Mouse (Mus musculus) neural tube, embryonic 12.5 days (tissue): ENCODE measurements around the gene Nodal. TPM values are rescaled to one million over a fixed set of nuclear protein-coding genes. Genes with fewer than 3 reads are reported as not detected.
"Not testable (repeated sequence)": the region's sequence is repeated elsewhere in the genome, so short reads cannot be mapped to it uniquely, and the experiment has no call there.

ENCODE experiments used
- ATAC-seq: fragments of 200-750 bp; cut with Nextera tagmentation; 2 replicates; pipeline ENCODE4 v1.8.0; 2017; ENCODE audit warnings: low read depth, mild to moderate bottlenecking, moderate TSS enrichment, moderate library complexity; ENCODE audit not compliant: low FRiP score
- H3K27ac ChIP-seq: fragments of 300-500 bp; sonication (generic); 2 replicates; pipeline ENCODE4 v1.5.1; 2016
- H3K27me3 ChIP-seq: fragments of 300-500 bp; sonication (generic); replicated peaks from 2 replicates; pipeline ENCODE4 v1.6.1; 2016; ENCODE audit warnings: mild to moderate bottlenecking
- H3K36me3 ChIP-seq: fragments of 300-500 bp; sonication (generic); 2 replicates; pipeline ENCODE4 v1.6.1; 2016; ENCODE audit warnings: mild to moderate bottlenecking
- H3K4me1 ChIP-seq: fragments of 300-500 bp; sonication (generic); 2 replicates; pipeline ENCODE4 v1.6.1; 2016
- H3K4me2 ChIP-seq: fragments of 300-500 bp; sonication (generic); replicated peaks from 2 replicates; pipeline ENCODE4 v1.6.1; 2016; ENCODE audit warnings: mild to moderate bottlenecking
- H3K4me3 ChIP-seq: fragments of 300-500 bp; sonication (generic); 2 replicates; pipeline ENCODE4 v1.5.1; 2016
- H3K9ac ChIP-seq: fragments of 300-500 bp; sonication (generic); 2 replicates; pipeline ENCODE4 v1.6.1; 2016; ENCODE audit warnings: mild to moderate bottlenecking
- H3K9me3 ChIP-seq: fragments of 300-500 bp; sonication (generic); 2 replicates; pipeline ENCODE4 v1.6.1; 2016; ENCODE audit warnings: mild to moderate bottlenecking
- WGBS: fragments of 180-500 bp; shearing (Covaris S2); methylation state at CpG from one replicate; pipeline ENCODE4 v1.1.7; 2016; 5-methylcytosine and 5-hydroxymethylcytosine counted together
- polyA plus RNA-seq: library from polyadenylated mRNA; unstranded; fragments of >200 nt; fragmentation: Nextera tagmentation; extraction: Ambion mirVana; gene quantifications from 2 replicates; pipeline ENCODE4 v1.2.1, GENCODE M21; 2016

The Nodal gene
- polyA plus RNA-seq, 1 experiment from 2014 or later, result not detected

GRCm38 (mm10) chr10:61443876-61444275, 26.1 kb downstream of the Nodal start:
- no peak overlapping the region for H3K27ac ChIP-seq
- peaks cover 10% of the 10 kb centered on the region for H3K36me3 ChIP-seq
- peaks cover 45% of the 10 kb centered on the region for H3K4me1 ChIP-seq

GRCm38 (mm10) chr10:61445016-61445415, 27.2 kb downstream of the Nodal start:
- H3K36me3 ChIP-seq, result peaks cover 12% of the 10 kb centered on the region
- H3K9ac ChIP-seq, result no peak overlapping the region
- peaks cover 54% of the 10 kb centered on the region for H3K4me1 ChIP-seq
- ATAC-seq, result no peak
- no peaks in the 10 kb centered on the region for H3K9me3 ChIP-seq
- H3K27ac ChIP-seq, result no peak overlapping the region
- no peak overlapping the region for H3K4me3 ChIP-seq
- H3K4me2 ChIP-seq, result no peak overlapping the region
- no peaks in the 10 kb centered on the region for H3K27me3 ChIP-seq
- WGBS, result 79% methylated on average over 3 of the region's 3 CpGs

More at GRCm38 (mm10) chr10:61443876-61444275, 26.1 kb downstream of the Nodal start:
- Histone ChIP-seq H3K27me3 (no peaks in the 10 kb centered on the region), H3K4me2 (no peak overlapping the region), H3K9me3 (no peaks in the 10 kb centered on the region), H3K4me3 (no peak overlapping the region), H3K9ac (no peak overlapping the region)
- 79% methylated on average over 1 of the region's 1 CpGs for WGBS
- no peak for ATAC-seq

DNA sequence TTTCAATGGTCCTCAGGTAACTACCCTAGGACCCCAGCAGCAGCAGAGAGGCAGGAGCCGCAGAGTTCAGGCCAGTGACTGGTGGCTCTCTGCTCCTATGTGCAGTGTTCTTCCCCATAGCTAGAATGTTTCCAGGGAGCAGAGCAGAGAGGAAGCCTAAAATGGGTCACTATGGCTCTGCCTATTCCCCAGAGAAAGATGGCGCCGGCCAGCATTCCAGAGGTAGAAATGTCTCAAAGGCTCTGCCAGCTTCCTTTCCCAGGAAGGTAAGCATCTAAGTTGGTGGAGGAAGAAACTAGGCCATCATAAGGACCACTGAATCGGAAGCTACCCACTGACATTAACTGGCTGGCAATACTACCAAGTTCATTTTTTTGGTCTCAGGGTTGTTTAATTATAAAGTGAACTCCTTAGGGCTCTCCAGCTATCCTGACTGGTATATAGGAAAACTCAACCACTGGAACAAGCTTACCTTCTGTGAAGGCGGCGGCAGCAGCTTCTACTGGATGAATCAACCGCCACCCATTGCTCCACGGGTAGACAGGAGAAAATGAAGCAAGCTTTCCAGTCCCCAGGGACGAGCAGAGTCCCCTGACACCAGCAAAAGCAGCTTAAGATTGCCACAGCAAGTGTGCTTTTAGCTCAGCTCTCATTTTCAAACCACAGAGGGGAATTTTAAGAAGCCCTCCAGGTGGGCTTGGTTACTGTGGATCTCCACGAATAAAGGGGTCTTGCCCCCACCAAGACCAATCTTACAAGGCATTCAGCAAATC, 30.0 kb downstream of the Nodal start:
- no peak for ATAC-seq
- no peaks in the 10 kb centered on the region for H3K27me3 ChIP-seq
- no peak overlapping the region for H3K27ac ChIP-seq
- H3K9me3 ChIP-seq, result no peaks in the 10 kb centered on the region
- peaks cover 68% of the 10 kb centered on the region for H3K4me1 ChIP-seq
- peaks cover 5% of the 10 kb centered on the region for H3K36me3 ChIP-seq
- H3K9ac ChIP-seq, result no peak overlapping the region
- no peak overlapping the region for H3K4me2 ChIP-seq
- 88% methylated on average over 10 of the region's 10 CpGs for WGBS
- no peak overlapping the region for H3K4me3 ChIP-seq

DNA sequence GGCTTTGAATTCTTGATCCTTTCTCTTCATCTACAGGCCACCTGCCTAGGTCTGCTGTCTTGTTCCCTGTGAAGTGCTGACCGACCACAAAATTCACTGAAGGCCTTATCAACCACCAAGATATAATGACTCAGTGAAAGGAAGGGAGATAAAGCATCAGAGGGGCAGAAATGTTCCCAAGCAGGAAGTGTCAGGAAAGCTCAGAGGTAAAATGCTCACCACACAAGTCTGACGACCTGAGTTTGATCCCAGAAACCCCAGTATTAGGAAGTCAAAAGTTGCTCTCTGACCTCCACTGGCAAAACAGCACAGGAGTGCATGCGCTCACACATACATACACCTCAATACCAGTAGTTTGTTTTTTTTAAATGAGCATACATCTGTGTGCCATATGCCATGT, 31.1 kb downstream of the Nodal start:
- Histone ChIP-seq H3K4me3 (no peak overlapping the region), H3K36me3 (peaks cover 5% of the 10 kb centered on the region), H3K9me3 (no peaks in the 10 kb centered on the region), H3K4me1 (peaks cover 65% of the 10 kb centered on the region), H3K27ac (no peak overlapping the region), H3K9ac (no peak overlapping the region), H3K27me3 (no peaks in the 10 kb centered on the region), H3K4me2 (no peak overlapping the region)
- WGBS, result 89% methylated on average over 3 of the region's 3 CpGs
- ATAC-seq, result no peak

GRCm38 (mm10) chr10:61451463-61451930, 33.7 kb downstream of the Nodal start:
- Histone ChIP-seq H3K9ac (peak overlapping the region; percentile 92), H3K4me2 (peak overlapping the region; percentile 75), H3K27ac (no peak overlapping the region), H3K9me3 (no peaks in the 10 kb centered on the region), H3K4me1 (peaks cover 45% of the 10 kb centered on the region), H3K36me3 (peaks cover 5% of the 10 kb centered on the region), H3K4me3 (peak overlapping the region; percentile 98), H3K27me3 (no peaks in the 10 kb centered on the region)
- ATAC-seq, result no peak
- WGBS, result 8% methylated on average over 8 of the region's 8 CpGs

GRCm38 (mm10) chr10:61451931-61452617, 34.3 kb downstream of the Nodal start:
- peaks cover 41% of the 10 kb centered on the region for H3K4me1 ChIP-seq
- H3K36me3 ChIP-seq, result peaks cover 5% of the 10 kb centered on the region
- peak overlapping the region; percentile 75 for H3K4me2 ChIP-seq
- WGBS, result under 1% methylated on average over 61 of the region's 62 CpGs
- H3K9ac ChIP-seq, result peak overlapping the region; percentile 92
- no peaks in the 10 kb centered on the region for H3K9me3 ChIP-seq
- H3K27me3 ChIP-seq, result no peaks in the 10 kb centered on the region
- H3K27ac ChIP-seq, result peak overlapping the region; percentile 62
- H3K4me3 ChIP-seq, result peak overlapping the region; percentile 98
- ATAC-seq, result peak; percentile 78

GRCm38 (mm10) chr10:61452645-61453044, 34.9 kb downstream of the Nodal start, which contains the start of gene Eif4ebp2:
Eif4ebp2 (minus strand) TSS chr10:61452661.
- Histone ChIP-seq H3K9ac (peak within 1 kb of the TSS; percentile 92), H3K27ac (peak within 1 kb of the TSS; percentile 62), H3K36me3 (peaks cover 5% of the 10 kb centered on the region), H3K4me2 (peak within 1 kb of the TSS; percentile 75), H3K4me1 (peaks cover 35% of the 10 kb centered on the region), H3K9me3 (no peaks in the 10 kb centered on the region), H3K27me3 (no peaks in the 10 kb centered on the region), H3K4me3 (peak within 1 kb of the TSS; percentile 98)
- peak; percentile 98 for ATAC-seq
- under 1% methylated on average over 34 of the region's 36 CpGs for WGBS

GRCm38 (mm10) chr10:61453171-61453570, 35.4 kb downstream of the Nodal start:
- peak overlapping the region; percentile 98; the same call in 1 of the 2 replicates for H3K4me3 ChIP-seq
- ATAC-seq, result peak; percentile 34; the same call in 1 of the 2 replicates

GRCm38 (mm10) chr10:61457182-61457581, 39.4 kb downstream of the Nodal start:
- no peak overlapping the region for H3K4me3 ChIP-seq
- H3K27ac ChIP-seq, result no peak overlapping the region
- no peak overlapping the region for H3K9ac ChIP-seq
- no peaks in the 10 kb centered on the region for H3K27me3 ChIP-seq
- no peaks in the 10 kb centered on the region for H3K9me3 ChIP-seq
- WGBS, result 66% methylated on average over 3 of the region's 3 CpGs
- no peak overlapping the region for H3K4me2 ChIP-seq
- H3K36me3 ChIP-seq, result no peaks in the 10 kb centered on the region
- ATAC-seq, result no peak
- H3K4me1 ChIP-seq, result no peaks in the 10 kb centered on the region

More at GRCm38 (mm10) chr10:61453171-61453570, 35.4 kb downstream of the Nodal start:
- Histone ChIP-seq H3K4me2 (peak overlapping the region; percentile 45), H3K4me1 (peaks cover 30% of the 10 kb centered on the region)
- H3K9me3 ChIP-seq, H3K36me3 ChIP-seq, H3K27me3 ChIP-seq, H3K27ac ChIP-seq, H3K9ac ChIP-seq: not testable (repeated sequence)
- 82% methylated on average over 3 of the region's 3 CpGs for WGBS

- no peak overlapping the region for H3K4me3 ChIP-seq
- no peaks in the 10 kb centered on the region for H3K4me1 ChIP-seq
- H3K9me3 ChIP-seq, result no peaks in the 10 kb centered on the region
- no peaks in the 10 kb centered on the region for H3K36me3 ChIP-seq
- no peak for ATAC-seq
- H3K27ac ChIP-seq, result no peak overlapping the region
- H3K4me2 ChIP-seq, result no peak overlapping the region
- H3K9ac ChIP-seq, result no peak overlapping the region
- H3K27me3 ChIP-seq, result no peaks in the 10 kb centered on the region
- WGBS, result 86% methylated on average over 4 of the region's 4 CpGs
Observed at GRCm38 (mm10) chr10:61465009-61465408, 47.2 kb downstream of the Nodal start.

GRCm38 (mm10) chr10:61466242-61466641, 48.5 kb downstream of the Nodal start:
- H3K4me3 ChIP-seq, result no peak overlapping the region
- ATAC-seq, result no peak
- no peaks in the 10 kb centered on the region for H3K27me3 ChIP-seq
- H3K36me3 ChIP-seq, result no peaks in the 10 kb centered on the region
- no peaks in the 10 kb centered on the region for H3K9me3 ChIP-seq
- no peak overlapping the region for H3K9ac ChIP-seq
- H3K4me1 ChIP-seq, result no peaks in the 10 kb centered on the region
- H3K4me2 ChIP-seq, result no peak overlapping the region
- WGBS, result 67% methylated on average over 8 of the region's 8 CpGs
- no peak overlapping the region for H3K27ac ChIP-seq

GRCm38 (mm10) chr10:61466873-61467272, 49.1 kb downstream of the Nodal start:
- Histone ChIP-seq H3K4me3 (no peak overlapping the region), H3K9ac (no peak overlapping the region), H3K9me3 (no peaks in the 10 kb centered on the region), H3K27me3 (no peaks in the 10 kb centered on the region), H3K4me1 (no peaks in the 10 kb centered on the region), H3K4me2 (no peak overlapping the region), H3K36me3 (no peaks in the 10 kb centered on the region), H3K27ac (no peak overlapping the region)
- 28% methylated on average over 5 of the region's 5 CpGs for WGBS
- no peak for ATAC-seq
